Mouse (Mus musculus): Measurements from ENCODE around the gene Nfkb2. TPM values are rescaled to one million over a fixed set of nuclear protein-coding genes. Genes with fewer than 3 reads are reported as not detected.

Nfkb2 gene
- polyA plus RNA-seq, 1 experiment = 46.7 TPM

GRCm38 (mm10) chr19:46314872-46315742 is 11.0 kb downstream of the Nfkb2 start:
- no peak for TF ChIP-seq GATA1 (IDR thresholded peaks at IDR 0.05; ENCODE audit: borderline replicate concordance, low read length)
- Histone ChIP-seq H3K9me3 (no peaks in the 10 kb centered on the region), H3K36me3 (replicated peaks; ENCODE audit: low read length) (peaks cover 35% of the 10 kb centered on the region), H3K4me1 (peaks cover 61% of the 10 kb centered on the region), H3K27me3 (replicated peaks) (peaks cover 79% of the 10 kb centered on the region), H3K4me3 (replicated peaks) (peak overlapping the region; percentile 38)

GRCm38 (mm10) chr19:46315752-46316610 is 11.9 kb downstream of the Nfkb2 start:
- H3K9me3 ChIP-seq = no peaks in the 10 kb centered on the region
- peak overlapping the region; percentile 23 for H3K4me3 ChIP-seq (replicated peaks)
- H3K36me3 ChIP-seq (replicated peaks; ENCODE audit: low read length) = peaks cover 26% of the 10 kb centered on the region
- H3K27me3 ChIP-seq (replicated peaks) = peaks cover 83% of the 10 kb centered on the region
- peaks cover 62% of the 10 kb centered on the region for H3K4me1 ChIP-seq
- no peak for TF ChIP-seq FLI1 (IDR thresholded peaks at IDR 0.05; ENCODE audit: low read length)
- TF ChIP-seq GATA1 (IDR thresholded peaks at IDR 0.05; ENCODE audit: borderline replicate concordance, low read length) = no peak

- peak overlapping the region; percentile 86 for H3K4me3 ChIP-seq (replicated peaks)
- H3K4me1 ChIP-seq = peaks cover 67% of the 10 kb centered on the region
- no peaks in the 10 kb centered on the region for H3K9me3 ChIP-seq
- H3K27me3 ChIP-seq (replicated peaks) = peaks cover 90% of the 10 kb centered on the region
- TF ChIP-seq FLI1 (IDR thresholded peaks at IDR 0.05; ENCODE audit: low read length) (no peak), GATA1 (IDR thresholded peaks at IDR 0.05; ENCODE audit: borderline replicate concordance, low read length) (no peak)
- peaks cover 16% of the 10 kb centered on the region for H3K36me3 ChIP-seq (replicated peaks; ENCODE audit: low read length)
Measured at GRCm38 (mm10) chr19:46316846-46317545, 12.9 kb downstream of the Nfkb2 start.

GRCm38 (mm10) chr19:46317546-46317885 is 13.4 kb downstream of the Nfkb2 start:
- Histone ChIP-seq H3K4me3 (replicated peaks) (peak overlapping the region; percentile 86), H3K9me3 (no peaks in the 10 kb centered on the region), H3K27me3 (replicated peaks) (peaks cover 93% of the 10 kb centered on the region), H3K36me3 (replicated peaks; ENCODE audit: low read length) (peaks cover 11% of the 10 kb centered on the region), H3K4me1 (peaks cover 70% of the 10 kb centered on the region)
- no peak for TF ChIP-seq GATA1 (IDR thresholded peaks at IDR 0.05; ENCODE audit: borderline replicate concordance, low read length)
- no peak for TF ChIP-seq FLI1 (IDR thresholded peaks at IDR 0.05; ENCODE audit: low read length)

- TF ChIP-seq GATA1 (IDR thresholded peaks at IDR 0.05; ENCODE audit: borderline replicate concordance, low read length) (no peak), FLI1 (IDR thresholded peaks at IDR 0.05; ENCODE audit: low read length) (no peak)
- no peaks in the 10 kb centered on the region for H3K9me3 ChIP-seq
- H3K4me3 ChIP-seq (replicated peaks) = peak overlapping the region; percentile 86
- peaks cover 6% of the 10 kb centered on the region for H3K36me3 ChIP-seq (replicated peaks; ENCODE audit: low read length)
- peaks cover 70% of the 10 kb centered on the region for H3K4me1 ChIP-seq
- H3K27me3 ChIP-seq (replicated peaks) = peaks cover 97% of the 10 kb centered on the region
Measured at GRCm38 (mm10) chr19:46318031-46318471, 13.9 kb downstream of the Nfkb2 start.

GRCm38 (mm10) chr19:46318586-46319378 is 14.7 kb downstream of the Nfkb2 start:
- Histone ChIP-seq H3K9me3 (no peaks in the 10 kb centered on the region), H3K27me3 (replicated peaks) (peaks cover 99% of the 10 kb centered on the region), H3K4me1 (peaks cover 70% of the 10 kb centered on the region), H3K4me3 (replicated peaks) (peak overlapping the region; percentile 46), H3K36me3 (replicated peaks; ENCODE audit: low read length) (no peaks in the 10 kb centered on the region)
- no peak for TF ChIP-seq GATA1 (IDR thresholded peaks at IDR 0.05; ENCODE audit: borderline replicate concordance, low read length)
- TF ChIP-seq FLI1 (IDR thresholded peaks at IDR 0.05; ENCODE audit: low read length) = no peak

- TF ChIP-seq GATA1 (IDR thresholded peaks at IDR 0.05; ENCODE audit: borderline replicate concordance, low read length) (no peak), FLI1 (IDR thresholded peaks at IDR 0.05; ENCODE audit: low read length) (no peak)
- no peaks in the 10 kb centered on the region for H3K9me3 ChIP-seq
- H3K27me3 ChIP-seq (replicated peaks) = peaks cover 99% of the 10 kb centered on the region
- peak overlapping the region; percentile 15 for H3K4me3 ChIP-seq (replicated peaks)
- H3K4me1 ChIP-seq = peaks cover 57% of the 10 kb centered on the region
- H3K36me3 ChIP-seq (replicated peaks; ENCODE audit: low read length) = no peaks in the 10 kb centered on the region
Measured at GRCm38 (mm10) chr19:46320076-46320785, 16.1 kb downstream of the Nfkb2 start.

- Histone ChIP-seq H3K36me3 (replicated peaks; ENCODE audit: low read length) (no peaks in the 10 kb centered on the region), H3K4me3 (replicated peaks) (no peak overlapping the region), H3K9me3 (no peaks in the 10 kb centered on the region), H3K4me1 (peaks cover 49% of the 10 kb centered on the region), H3K27me3 (replicated peaks) (peaks cover 100% of the 10 kb centered on the region)
- TF ChIP-seq GATA1 (IDR thresholded peaks at IDR 0.05; ENCODE audit: borderline replicate concordance, low read length) (no peak), FLI1 (IDR thresholded peaks at IDR 0.05; ENCODE audit: low read length) (no peak)
Measured at GRCm38 (mm10) chr19:46321101-46321943, 17.2 kb downstream of the Nfkb2 start.

All from megakaryocyte, embryonic 14.5 days (primary cell).